Mouse (Mus musculus) layer of hippocampus, adult 18-20 months (tissue): ENCODE data around the gene Arl3. TPM values are rescaled to one million over a fixed set of nuclear protein-coding genes. Genes with fewer than 3 reads are reported as not detected.

ENCODE experiments used
- DNase-seq, 2 experiments: peaks; one replicate each; pipeline ENCODE4 v3.0.0; 2022; ENCODE audit warnings: low spot score in 2 of 2
- total RNA-seq, 2 experiments: library from RNA; stranded (reverse); gene quantifications; 2 replicates each; pipeline ENCODE4 v1.2.3; 2021

Gene Arl3
- total RNA-seq, 2 experiments from 2014 or later: 127 to 132 TPM

DNA sequence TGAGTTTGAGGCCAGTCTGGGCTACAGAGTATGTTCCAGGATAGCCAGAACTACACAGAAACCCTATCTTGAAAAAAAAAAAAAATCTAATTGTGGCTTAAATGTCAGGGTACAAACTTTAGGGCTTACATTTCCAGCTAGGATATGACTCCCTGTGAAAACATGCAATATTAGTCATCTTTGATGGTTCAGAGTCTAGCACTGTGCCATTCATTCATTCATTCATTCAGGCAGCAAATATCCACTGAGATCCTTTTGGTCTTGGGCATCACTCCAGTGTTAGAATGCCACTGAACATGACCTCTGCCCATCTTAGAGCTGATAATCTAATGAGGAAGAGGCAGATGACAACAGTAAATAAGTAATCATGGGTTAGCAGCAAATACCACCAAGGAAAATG, 51.3 kb downstream of the Arl3 start:
- DNase-seq: no peak

GRCm38 (mm10) chr19:46518828-46519621, 54.0 kb downstream of the Arl3 start:
- no peak for DNase-seq

- no peak for DNase-seq
Observed at GRCm38 (mm10) chr19:46518352-46518787, 54.6 kb downstream of the Arl3 start.

DNA sequence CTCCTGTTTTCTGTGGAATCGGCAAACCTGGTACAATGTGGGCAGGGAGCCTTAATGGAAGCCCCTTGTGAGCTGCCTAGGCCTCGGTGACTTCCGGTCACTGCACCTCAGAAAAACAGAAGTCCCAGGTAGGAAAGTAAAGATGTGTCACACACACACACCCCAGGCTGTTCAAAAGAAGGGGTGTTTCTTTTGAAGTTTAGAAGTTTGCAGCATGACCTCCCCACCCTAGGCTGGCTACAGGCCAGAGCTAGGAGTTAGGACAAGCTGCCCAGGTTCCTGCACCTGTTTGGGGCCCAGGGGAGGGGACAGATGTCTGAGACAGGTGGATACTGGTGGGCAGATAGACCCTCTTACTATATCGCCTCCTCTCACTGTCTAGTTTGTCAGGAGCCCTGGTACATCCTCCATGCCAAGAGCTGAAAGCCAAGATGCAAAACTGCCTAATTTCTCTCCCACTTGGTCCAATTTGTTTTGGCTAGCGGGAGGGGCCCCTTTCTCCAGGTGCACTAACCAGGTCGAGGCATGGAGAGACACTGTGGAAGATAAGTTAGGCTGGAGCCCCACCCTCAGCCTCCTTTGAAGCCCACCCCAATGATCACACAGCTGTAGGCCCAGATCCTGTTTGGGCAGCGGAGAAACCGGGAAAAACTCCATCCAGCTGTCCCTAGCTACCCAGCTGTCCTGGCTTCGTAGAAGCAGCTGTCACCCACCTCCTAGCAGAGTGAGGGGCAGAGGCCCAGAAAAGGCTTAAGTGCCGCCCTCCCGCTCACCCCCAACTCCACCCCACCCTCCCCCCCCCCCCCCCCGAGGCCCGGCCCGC, 55.3 kb downstream of the Arl3 start:
- no peak for DNase-seq

DNA sequence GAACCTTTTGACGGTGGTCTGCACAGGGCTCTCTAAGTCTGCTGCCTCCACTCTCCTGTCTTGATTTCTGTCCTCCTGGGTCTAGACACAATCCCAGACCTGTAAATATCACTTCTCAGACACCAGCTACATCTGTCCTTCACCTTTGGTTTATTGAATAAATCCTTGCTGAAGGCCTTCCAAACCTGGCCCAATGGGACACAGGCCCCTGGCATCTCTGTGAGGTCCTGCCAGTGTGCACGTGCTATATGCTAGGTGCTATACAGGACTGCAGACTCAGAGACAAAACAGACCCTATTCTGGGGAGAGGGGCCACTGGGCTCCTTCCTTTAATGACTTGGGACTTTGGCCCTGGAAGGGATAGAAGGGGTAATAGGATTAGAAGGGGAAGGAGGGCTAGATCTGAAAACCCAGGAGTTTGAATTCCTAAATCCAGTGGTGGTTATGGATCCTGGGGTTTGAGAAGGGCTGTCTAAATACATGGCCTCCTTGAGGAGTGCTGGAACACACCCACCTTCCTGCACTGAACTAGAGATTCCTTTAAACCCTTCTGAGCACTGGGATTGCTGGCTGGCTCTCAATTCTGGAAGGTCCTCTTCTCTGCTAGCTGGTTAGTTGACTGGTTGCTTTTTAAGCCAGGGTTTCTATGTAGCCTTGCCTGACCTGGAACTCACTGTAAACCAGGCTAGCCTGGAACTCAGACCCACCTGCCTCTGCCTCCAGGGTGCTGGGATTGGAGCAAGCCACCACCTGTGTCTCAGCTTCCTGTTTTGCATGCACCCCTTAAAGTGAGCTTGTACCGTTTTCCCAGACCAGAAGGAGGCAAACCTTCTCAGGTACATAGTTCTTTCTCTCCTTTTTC, 56.1 kb downstream of the Arl3 start:
- DNase-seq: no peak

DNA sequence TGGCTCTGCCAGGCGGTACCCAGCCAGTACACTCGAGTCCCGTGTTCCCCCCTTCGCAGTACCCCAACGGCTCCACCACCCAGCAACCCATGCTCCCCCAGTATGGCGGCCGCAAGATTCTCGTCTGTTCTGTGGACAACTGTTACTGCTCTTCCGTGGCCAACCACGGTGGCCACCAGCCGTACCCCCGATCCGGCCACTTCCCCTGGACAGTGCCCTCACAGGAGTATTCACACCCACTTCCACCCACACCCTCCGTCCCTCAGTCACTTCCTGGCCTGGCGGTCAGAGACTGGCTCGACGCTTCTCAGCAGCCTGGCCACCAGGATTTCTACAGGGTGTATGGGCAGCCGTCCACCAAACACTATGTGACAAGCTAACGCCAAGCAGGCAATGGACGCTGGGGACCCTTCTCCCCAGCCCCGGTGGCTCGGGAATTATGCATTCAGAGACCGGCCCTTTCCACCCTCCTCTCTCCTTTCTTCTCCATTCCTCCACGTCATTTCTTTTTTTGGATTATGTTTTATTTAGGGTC, 57.6 kb downstream of the Arl3 start:
- no peak for DNase-seq

GRCm38 (mm10) chr19:46514387-46514786, 58.6 kb downstream of the Arl3 start:
- no peak for DNase-seq

GRCm38 (mm10) chr19:46511263-46511662, 61.7 kb downstream of the Arl3 start:
- no peak for DNase-seq

- DNase-seq: no peak
Observed at GRCm38 (mm10) chr19:46510824-46511223, 62.2 kb downstream of the Arl3 start.

DNA sequence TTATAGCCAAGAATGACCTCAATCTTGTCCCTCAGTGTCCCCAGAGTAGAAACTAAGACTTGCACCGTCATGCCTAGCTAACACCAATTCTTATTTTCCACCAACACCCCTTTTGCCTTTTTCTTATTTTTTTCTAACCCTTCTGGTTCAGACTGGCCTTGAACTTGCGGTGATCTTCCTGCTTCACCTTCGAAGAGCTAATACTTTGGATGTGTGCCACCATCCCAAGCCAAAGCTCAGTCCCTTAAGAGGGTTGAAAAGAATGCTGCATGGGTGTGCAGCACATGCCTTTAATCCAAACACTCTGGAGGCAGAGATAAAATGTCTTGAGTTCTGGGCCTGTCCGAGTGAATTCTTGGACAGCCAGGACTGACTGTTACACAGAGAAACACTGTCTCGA, 62.6 kb downstream of the Arl3 start:
- DNase-seq: no peak

GRCm38 (mm10) chr19:46509736-46510135, 63.3 kb downstream of the Arl3 start:
- DNase-seq: no peak

DNA sequence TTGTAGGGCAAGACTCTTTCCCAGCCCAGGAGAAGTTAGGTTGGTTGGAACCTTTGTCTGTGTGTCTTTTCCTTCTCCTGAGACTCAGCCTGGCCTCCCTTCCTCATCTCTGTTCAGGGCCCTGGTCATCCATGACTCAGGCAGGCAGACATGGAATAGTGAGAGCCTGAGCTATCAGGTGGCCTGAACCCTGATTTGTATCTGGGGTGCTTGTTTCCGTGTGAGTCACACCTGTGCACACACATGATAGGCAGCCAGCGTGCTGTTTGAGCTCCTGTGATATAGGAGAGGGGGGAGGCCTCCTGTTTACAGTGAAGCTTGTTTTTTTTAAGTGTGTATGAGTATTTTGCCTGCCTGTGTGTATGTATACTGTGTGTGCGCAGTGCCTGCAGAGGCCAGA, 63.8 kb downstream of the Arl3 start:
- DNase-seq: no peak

- DNase-seq: no peak
Observed at GRCm38 (mm10) chr19:46508738-46509137, 64.3 kb downstream of the Arl3 start.

GRCm38 (mm10) chr19:46507806-46508205, 65.2 kb downstream of the Arl3 start:
- no peak for DNase-seq

DNA sequence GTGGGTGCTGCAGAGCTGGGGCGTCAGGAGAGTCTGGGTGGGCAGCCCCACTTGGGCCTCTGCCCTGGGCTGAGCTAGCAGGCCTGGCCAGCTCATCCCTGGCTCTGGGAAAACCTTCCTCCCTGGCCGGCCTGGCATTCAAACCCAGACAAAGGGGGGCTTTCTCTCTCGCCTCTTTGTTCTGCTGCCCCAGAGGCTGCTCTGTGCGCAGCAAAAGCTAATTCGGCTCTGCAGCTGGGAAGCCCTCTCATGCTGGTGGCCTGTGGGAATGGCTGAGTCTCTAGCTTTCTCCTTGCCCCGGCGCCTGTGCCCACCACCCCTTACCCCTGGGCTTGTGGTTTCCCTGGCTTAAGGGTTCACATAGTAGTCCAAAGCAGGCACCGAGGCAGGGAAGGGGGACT, 65.8 kb downstream of the Arl3 start:
- DNase-seq: no peak

- no peak for DNase-seq
Observed at GRCm38 (mm10) chr19:46506372-46506717, 66.7 kb downstream of the Arl3 start.

DNA sequence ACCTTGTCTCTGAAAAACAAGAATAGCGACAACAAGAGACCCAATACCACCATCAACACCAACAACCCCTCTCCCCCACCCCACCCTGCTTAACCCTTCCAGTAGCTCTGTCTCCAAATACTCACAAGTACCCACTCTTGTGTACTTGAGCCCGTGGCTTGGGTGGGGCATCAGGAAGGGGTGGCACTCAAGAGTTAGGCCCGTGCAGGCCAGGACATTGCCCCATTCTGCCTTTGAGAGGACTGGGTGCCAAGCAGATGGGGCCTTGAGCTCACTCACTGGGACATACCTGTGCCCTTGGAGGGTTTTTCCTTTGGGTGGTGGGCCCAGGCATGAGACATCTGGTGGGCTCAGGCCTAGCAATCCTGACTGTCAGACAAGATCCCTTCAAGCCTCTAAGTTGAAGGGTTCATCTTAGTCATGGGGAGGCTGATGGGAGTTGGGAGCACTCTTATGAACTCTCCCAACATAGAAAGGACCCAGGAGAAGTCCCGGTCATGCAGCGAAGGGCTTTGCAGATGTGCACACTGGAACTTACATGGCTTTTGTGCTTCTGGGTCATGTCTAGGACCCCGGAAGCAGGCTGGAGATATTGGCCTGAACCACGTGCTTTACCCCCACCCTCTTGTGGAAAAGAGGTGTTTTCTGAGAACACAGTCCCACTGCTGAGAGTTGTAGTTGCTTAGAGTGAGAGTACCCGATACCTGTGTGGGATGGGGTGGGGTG, 67.2 kb downstream of the Arl3 start:
- no peak for DNase-seq

- DNase-seq: no peak
Observed at GRCm38 (mm10) chr19:46504822-46505417, 68.1 kb downstream of the Arl3 start.

DNA sequence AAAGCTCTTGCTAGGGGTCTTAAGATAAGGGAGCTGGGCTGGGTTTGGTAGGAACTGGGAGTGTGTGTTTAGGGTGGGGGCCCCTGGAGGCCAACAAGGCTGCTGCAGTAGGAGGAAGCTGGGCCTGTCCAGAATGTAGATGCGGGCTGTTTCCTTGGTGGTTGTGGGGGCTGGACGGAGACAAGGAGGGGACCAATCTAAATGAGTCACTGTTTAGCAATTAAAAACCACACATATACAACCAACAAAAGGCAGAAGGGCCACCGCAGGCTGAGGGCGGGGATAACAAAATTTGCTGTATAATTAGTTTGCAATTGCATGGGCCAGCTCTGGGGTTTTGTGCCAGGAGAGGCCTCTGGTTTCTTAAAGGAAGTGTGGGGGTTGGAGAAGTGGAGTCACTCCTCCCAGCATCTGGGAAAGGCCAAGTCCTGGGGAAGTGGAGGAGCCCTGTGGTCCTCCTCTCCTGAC, 68.9 kb downstream of the Arl3 start:
- DNase-seq: no peak
